Mouse (Mus musculus) ES-Bruce4 (cell line): ENCODE measurements around the gene Tmem163. TPM values are rescaled to one million over a fixed set of nuclear protein-coding genes. Genes with fewer than 3 reads are reported as not detected.

Experiments used
- H3K27ac ChIP-seq: 2 replicates; pipeline ENCODE4 v1.5.1; 2012; ENCODE audit warnings: low read length, inconsistent platforms; ENCODE audit not compliant: insufficient read depth
- H3K27me3 ChIP-seq: 2 replicates; pipeline ENCODE4 v1.6.1; 2012; ENCODE audit warnings: mild to moderate bottlenecking, low read length, inconsistent platforms; ENCODE audit not compliant: control insufficient read depth, poor library complexity, insufficient read depth, severe bottlenecking
- H3K36me3 ChIP-seq: 2 replicates; pipeline ENCODE4 v1.6.1; 2012; ENCODE audit warnings: inconsistent platforms, mild to moderate bottlenecking, low read length, moderate library complexity; ENCODE audit not compliant: control insufficient read depth, poor library complexity, insufficient read depth, severe bottlenecking
- H3K4me1 ChIP-seq: one replicate; pipeline ENCODE4 v1.8.1; 2011; ENCODE audit warnings: low read length; ENCODE audit not compliant: control insufficient read depth, insufficient read depth
- H3K4me3 ChIP-seq: 2 replicates; pipeline ENCODE4 v1.5.1; 2011; ENCODE audit warnings: low read depth, mild to moderate bottlenecking, low read length
- H3K9ac ChIP-seq: 2 replicates; pipeline ENCODE4 v1.6.1; 2012; ENCODE audit warnings: low read depth, mild to moderate bottlenecking, inconsistent platforms; ENCODE audit not compliant: poor library complexity, severe bottlenecking
- H3K9me3 ChIP-seq: replicated peaks from 2 replicates; pipeline ENCODE4 v1.6.1; 2012; ENCODE audit warnings: mild to moderate bottlenecking, low read length, inconsistent platforms; ENCODE audit not compliant: control insufficient read depth, poor library complexity, insufficient read depth, severe bottlenecking
- CTCF ChIP-seq: IDR thresholded peaks from one replicate; pipeline ENCODE4 v1.8.1; 2011; ENCODE audit warnings: low read depth, low read length
- EP300 ChIP-seq: IDR thresholded peaks from 2 replicates; pipeline ENCODE4 v1.6.1; 2011; ENCODE audit warnings: low read depth, low read length; ENCODE audit not compliant: insufficient read depth
- POLR2A ChIP-seq: IDR thresholded peaks from one replicate; pipeline ENCODE4 v1.8.1; 2011; ENCODE audit warnings: low read length; ENCODE audit not compliant: insufficient read depth
- polyA plus RNA-seq: library from polyadenylated mRNA; stranded (reverse); fragments of >200 nt; gene quantifications from 2 replicates; pipeline ENCODE4 v1.2.4, GENCODE M21; 2011; ENCODE audit warnings: low read depth; ENCODE audit not compliant: missing spikeins, insufficient read depth, insufficient read length

Gene Tmem163
- polyA plus RNA-seq, 1 experiment, result 1.6 TPM

GRCm38 (mm10) chr1:127586156-127586555 lies 93.2 kb downstream of the Tmem163 start:
- no peak for TF ChIP-seq CTCF
- TF ChIP-seq EP300, result no peak
- no peak for TF ChIP-seq POLR2A
- H3K36me3 ChIP-seq, result no peaks in the 10 kb centered on the region
- H3K27me3 ChIP-seq, result no peaks in the 10 kb centered on the region
- no peaks in the 10 kb centered on the region for H3K4me1 ChIP-seq
- H3K9ac ChIP-seq, result no peak overlapping the region
- H3K4me3 ChIP-seq, result no peak overlapping the region
- H3K9me3 ChIP-seq, result no peaks in the 10 kb centered on the region
- no peak overlapping the region for H3K27ac ChIP-seq

- TF ChIP-seq POLR2A (no peak), CTCF (no peak), EP300 (no peak)
- Histone ChIP-seq H3K9ac (no peak overlapping the region), H3K4me3 (no peak overlapping the region)
Observed at GRCm38 (mm10) chr1:127577981-127578380, 101.4 kb downstream of the Tmem163 start.

GRCm38 (mm10) chr1:127577083-127577482 lies 102.3 kb downstream of the Tmem163 start:
- Histone ChIP-seq H3K4me3 (no peak overlapping the region), H3K27ac (no peak overlapping the region)

More at GRCm38 (mm10) chr1:127577981-127578380, 101.4 kb downstream of the Tmem163 start:
- Histone ChIP-seq H3K9me3 (no peaks in the 10 kb centered on the region), H3K27me3 (no peaks in the 10 kb centered on the region), H3K27ac (no peak overlapping the region), H3K36me3 (no peaks in the 10 kb centered on the region), H3K4me1 (no peaks in the 10 kb centered on the region)

GRCm38 (mm10) chr1:127576563-127576962 lies 102.8 kb downstream of the Tmem163 start:
- Histone ChIP-seq H3K9me3 (no peaks in the 10 kb centered on the region), H3K4me1 (no peaks in the 10 kb centered on the region), H3K4me3 (no peak overlapping the region), H3K9ac (no peak overlapping the region), H3K27ac (no peak overlapping the region), H3K36me3 (no peaks in the 10 kb centered on the region), H3K27me3 (no peaks in the 10 kb centered on the region)
- TF ChIP-seq EP300, result no peak
- TF ChIP-seq CTCF, result no peak
- TF ChIP-seq POLR2A, result no peak

More at GRCm38 (mm10) chr1:127577083-127577482, 102.3 kb downstream of the Tmem163 start:
- Histone ChIP-seq H3K9me3 (no peaks in the 10 kb centered on the region), H3K9ac (no peak overlapping the region), H3K4me1 (no peaks in the 10 kb centered on the region), H3K36me3 (no peaks in the 10 kb centered on the region), H3K27me3 (no peaks in the 10 kb centered on the region)
- no peak for TF ChIP-seq POLR2A
- no peak for TF ChIP-seq CTCF
- TF ChIP-seq EP300, result no peak

- Histone ChIP-seq H3K9ac (no peak overlapping the region), H3K27ac (no peak overlapping the region), H3K4me3 (no peak overlapping the region), H3K4me1 (no peaks in the 10 kb centered on the region), H3K27me3 (no peaks in the 10 kb centered on the region), H3K9me3 (no peaks in the 10 kb centered on the region), H3K36me3 (no peaks in the 10 kb centered on the region)
- TF ChIP-seq EP300 (no peak), POLR2A (no peak), CTCF (no peak)
Observed at GRCm38 (mm10) chr1:127576143-127576542, 103.2 kb downstream of the Tmem163 start.

GRCm38 (mm10) chr1:127575692-127576091 lies 103.7 kb downstream of the Tmem163 start:
- Histone ChIP-seq H3K36me3 (no peaks in the 10 kb centered on the region), H3K27ac (no peak overlapping the region), H3K4me1 (no peaks in the 10 kb centered on the region)

More at GRCm38 (mm10) chr1:127575692-127576091, 103.7 kb downstream of the Tmem163 start:
- Histone ChIP-seq H3K9me3 (no peaks in the 10 kb centered on the region), H3K9ac (no peak overlapping the region), H3K27me3 (no peaks in the 10 kb centered on the region), H3K4me3 (no peak overlapping the region)
- TF ChIP-seq EP300 (no peak), POLR2A (no peak), CTCF (no peak)
